Mouse (Mus musculus) Patski (cell line): ENCODE measurements around the gene Aldh1a2. TPM values are rescaled to one million over a fixed set of nuclear protein-coding genes. Genes with fewer than 3 reads are reported as not detected.

Experiments
- ATAC-seq: fragments of 100-300 bp; one replicate; pipeline ENCODE4 v1.8.0; 2021
- CTCF ChIA-PET: fragments of 350-600 bp; sonication (Branson Sonifier 250); formaldehyde crosslinking; loops from one replicate; lab custom pipeline; 2022; ENCODE audit warnings: inconsistent platforms; lab: Charles Lee
- POLR2A ChIA-PET: fragments of 350-600 bp; sonication (Branson Sonifier 250); formaldehyde crosslinking; loops from one replicate; lab custom pipeline; 2022; ENCODE audit warnings: antibody characterized with exemption, inconsistent platforms; lab: Charles Lee
- DNase-seq: peaks from one replicate; pipeline ENCODE4 v3.0.0-alpha.2; 2011; ENCODE audit warnings: low read depth, low spot score
- H3K27me3 ChIP-seq: fragments of 371-371 bp; one replicate; pipeline ENCODE4 v1.5.1; 2021
- CTCF ChIP-seq: fragments of 100-300 bp; IDR thresholded peaks from one replicate; pipeline ENCODE4 v1.5.1; 2021
- in situ Hi-C: fragments of 300-500 bp; cut with MboI; formaldehyde crosslinking; loops from 3 replicates; pipeline ENCODE4 v1.11.1; 2018; ENCODE audit warnings: low pct_unique_long_range_greater_than_20kb, mixed read lengths
- polyA plus RNA-seq: library from polyadenylated mRNA; unstranded; gene quantifications from one replicate; pipeline ENCODE4 v1.2.3, GENCODE M21; 2021

The Aldh1a2 gene
- polyA plus RNA-seq, 1 experiment from 2014 or later, result 138 TPM

GRCm38 (mm10) chr9:71340116-71340515, 124.5 kb downstream of the Aldh1a2 start:
- no peak for DNase-seq
- in situ Hi-C loops, result no loop called here
- H3K27me3 ChIP-seq, result no peaks in the 10 kb centered on the region
- no peak for ATAC-seq
- CTCF ChIA-PET, result no interaction called here
- no peak for TF ChIP-seq CTCF
- POLR2A ChIA-PET, result no interaction called here

Other genes with a start within 250 kb of the Aldh1a2 start
- 0.30 TPM for gene Aqp9, start 47.1 kb upstream of the Aldh1a2 start, polyA plus RNA-seq